Mouse (Mus musculus) Patski (cell line): ENCODE measurements at regions not wholly inside any gene's neighbourhood (a gene's known extent, or its start where the extent isn't known, plus 50 kb on each side); places are given as distances from the start of the nearest gene placed in this dataset.

Experiments used
- ATAC-seq: fragments of 100-300 bp; one replicate; pipeline ENCODE4 v1.8.0; 2021
- CTCF ChIA-PET: fragments of 350-600 bp; sonication (Branson Sonifier 250); formaldehyde crosslinking; loops from one replicate; lab custom pipeline; 2022; ENCODE audit warnings: inconsistent platforms; lab: Charles Lee
- POLR2A ChIA-PET: fragments of 350-600 bp; sonication (Branson Sonifier 250); formaldehyde crosslinking; loops from one replicate; lab custom pipeline; 2022; ENCODE audit warnings: antibody characterized with exemption, inconsistent platforms; lab: Charles Lee
- DNase-seq: peaks from one replicate; pipeline ENCODE4 v3.0.0-alpha.2; 2011; ENCODE audit warnings: low read depth, low spot score
- H3K27me3 ChIP-seq: fragments of 371-371 bp; one replicate; pipeline ENCODE4 v1.5.1; 2021
- CTCF ChIP-seq: fragments of 100-300 bp; IDR thresholded peaks from one replicate; pipeline ENCODE4 v1.5.1; 2021
- in situ Hi-C: fragments of 300-500 bp; cut with MboI; formaldehyde crosslinking; loops from 3 replicates; pipeline ENCODE4 v1.11.1; 2018; ENCODE audit warnings: low pct_unique_long_range_greater_than_20kb, mixed read lengths

GRCm38 (mm10) chr10:105704472-105705235, 130.4 kb upstream of the Tmtc2 start:
- TF ChIP-seq CTCF, result no peak
- DNase-seq (no peak), ATAC-seq (no peak)
- H3K27me3 ChIP-seq, result no peaks in the 10 kb centered on the region
- ChIA-PET POLR2A (no interaction called here), CTCF (interaction anchor here (1.0 to 1.5 kb wide), 2 partner anchors 10 to 156 kb away, joined by 3 to 5 read pairs; no protein-coding TSS in a partner anchor)
- in situ Hi-C loops, result no loop called here

GRCm38 (mm10) chr10:105693131-105693530, 118.9 kb upstream of the Tmtc2 start:
- no peak for ATAC-seq
- DNase-seq, result no peak
- in situ Hi-C loops, result no loop called here
- ChIA-PET CTCF (interaction anchor here (1.4 kb wide), 1 partner anchor 22 kb away, joined by 4 read pairs; no protein-coding TSS in a partner anchor), POLR2A (no interaction called here)
- H3K27me3 ChIP-seq, result no peaks in the 10 kb centered on the region
- no peak for TF ChIP-seq CTCF

- CTCF ChIA-PET, result interaction anchor here (1.3 to 1.5 kb wide), 2 partner anchors 8 to 25 kb away, joined by 3 read pairs; no protein-coding TSS in a partner anchor
- no peak for TF ChIP-seq CTCF
- POLR2A ChIA-PET, result no interaction called here
- no peaks in the 10 kb centered on the region for H3K27me3 ChIP-seq
- in situ Hi-C loops, result no loop called here
- no peak for DNase-seq
- no peak for ATAC-seq
Observed at GRCm38 (mm10) chr10:105689388-105689787, 115.1 kb upstream of the Tmtc2 start.

GRCm38 (mm10) chr10:105688879-105689278, 114.6 kb upstream of the Tmtc2 start:
- no peak for ATAC-seq
- H3K27me3 ChIP-seq, result no peaks in the 10 kb centered on the region
- in situ Hi-C loops, result no loop called here
- no peak for TF ChIP-seq CTCF
- DNase-seq, result no peak
- POLR2A ChIA-PET, result no interaction called here
- CTCF ChIA-PET, result interaction anchor here (1.3 to 1.5 kb wide), 2 partner anchors 9 to 26 kb away, joined by 3 read pairs; no protein-coding TSS in a partner anchor

- TF ChIP-seq CTCF, result no peak
- CTCF ChIA-PET, result interaction anchor here (0.6 to 2.1 kb wide), 2 partner anchors 28 to 409 kb away, joined by 3 to 6 read pairs; no protein-coding TSS in a partner anchor
- POLR2A ChIA-PET, result no interaction called here
- in situ Hi-C loops, result no loop called here
- ATAC-seq (no peak), DNase-seq (no peak)
- no peaks in the 10 kb centered on the region for H3K27me3 ChIP-seq
Observed at GRCm38 (mm10) chr10:105686876-105687275, 112.6 kb upstream of the Tmtc2 start.

GRCm38 (mm10) chr10:105679598-105679997, 105.3 kb upstream of the Tmtc2 start:
- POLR2A ChIA-PET, result no interaction called here
- in situ Hi-C loops, result no loop called here
- no peak for ATAC-seq
- DNase-seq, result no peak
- CTCF ChIA-PET, result interaction anchor here (0.6 kb wide), 1 partner anchor 490 kb away, joined by 3 read pairs; no protein-coding TSS in a partner anchor
- TF ChIP-seq CTCF, result no peak
- H3K27me3 ChIP-seq, result no peaks in the 10 kb centered on the region

GRCm38 (mm10) chr10:105666959-105667358, 92.7 kb upstream of the Tmtc2 start:
- in situ Hi-C loops, result no loop called here
- H3K27me3 ChIP-seq, result no peaks in the 10 kb centered on the region
- DNase-seq (no peak), ATAC-seq (no peak)
- ChIA-PET CTCF (no interaction called here), POLR2A (no interaction called here)
- no peak for TF ChIP-seq CTCF

GRCm38 (mm10) chr10:105660761-105661160, 86.5 kb upstream of the Tmtc2 start:
- CTCF ChIA-PET, result no interaction called here
- in situ Hi-C loops, result no loop called here
- ATAC-seq, result no peak
- H3K27me3 ChIP-seq, result no peaks in the 10 kb centered on the region
- no peak for DNase-seq
- POLR2A ChIA-PET, result interaction anchor here (0.6 kb wide), 1 partner anchor 1176 kb away, joined by 4 read pairs; no protein-coding TSS in a partner anchor
- no peak for TF ChIP-seq CTCF

- ChIA-PET CTCF (interaction anchor here (2.1 kb wide), 1 partner anchor 58 kb away, joined by 5 read pairs; no protein-coding TSS in a partner anchor), POLR2A (no interaction called here)
- H3K27me3 ChIP-seq, result no peaks in the 10 kb centered on the region
- no peak for TF ChIP-seq CTCF
- no peak for ATAC-seq
- in situ Hi-C loops, result no loop called here
- DNase-seq, result no peak
Observed at GRCm38 (mm10) chr10:105656788-105657187, 82.5 kb upstream of the Tmtc2 start.

- DNase-seq (no peak), ATAC-seq (no peak)
- H3K27me3 ChIP-seq, result no peaks in the 10 kb centered on the region
- ChIA-PET POLR2A (no interaction called here), CTCF (no interaction called here)
- in situ Hi-C loops, result no loop called here
- no peak for TF ChIP-seq CTCF
Observed at GRCm38 (mm10) chr10:105652475-105652874, 78.2 kb upstream of the Tmtc2 start.

- ATAC-seq, result peak; percentile 21
- DNase-seq, result no peak
- TF ChIP-seq CTCF, result no peak
- POLR2A ChIA-PET, result no interaction called here
- in situ Hi-C loops, result no loop called here
- CTCF ChIA-PET, result no interaction called here
- no peaks in the 10 kb centered on the region for H3K27me3 ChIP-seq
Observed at GRCm38 (mm10) chr10:105639011-105639451, 64.8 kb upstream of the Tmtc2 start.
